34 mouse cellular contexts compared by ENCODE assay signal in the genomic region with DNA sequence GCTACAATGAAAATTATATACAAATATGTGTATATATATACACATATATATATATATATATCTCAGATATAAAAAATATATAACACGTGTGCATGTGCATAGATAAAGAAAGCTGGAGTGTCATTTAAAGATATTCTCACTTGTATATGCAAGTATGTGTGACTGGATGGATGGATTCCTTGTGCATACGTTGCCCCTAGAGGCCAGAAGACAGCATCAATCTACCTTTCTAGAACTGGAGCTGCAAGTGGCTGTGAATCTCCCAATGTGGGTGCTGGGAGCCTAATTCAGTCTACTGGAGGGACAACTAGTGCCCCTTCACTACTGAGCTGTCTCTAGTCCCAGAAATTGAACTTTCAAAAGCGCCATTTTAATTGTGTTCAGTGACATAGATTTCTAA.
DNase-seq lines count a peak whose midpoint lies in the region; ATAC-seq and TF ChIP-seq lines count a peak whose summit lies in the region.
"Had no signal": no experiment of that assay in that cellular context is flagged by ENCODE, and none has a peak within 500 bp of the region (broad histone marks: within the 10 kb centered on the region; RNA-seq: fewer than 3 reads in every experiment).

No protein-coding gene starts in this region.

- DNase-seq in embryo, embryonic 10.5 days (ENCODE audit: low spot score) = peak; percentile 15
- DNase-seq in embryo, embryonic 10 days (ENCODE audit: low spot score) = no peak
- no peak for DNase-seq in hindbrain, postnatal 0 days (ENCODE audit: low spot score)
- no peak for DNase-seq in hindbrain, embryonic 14.5 days (ENCODE audit: low spot score)
- DNase-seq in midbrain, embryonic 14.5 days = peak; percentile 32
- peak; percentile 50 for DNase-seq in brain, embryonic 14.5 days (ENCODE audit: low read depth)
- no peak for DNase-seq in adrenal gland, postnatal 36 days
- DNase-seq: adrenal gland, postnatal 25 days; cerebellum, adult 8-10 months; cerebellum, postnatal 25 days; gastrocnemius, adult 2 months; gastrocnemius, postnatal 36 days; heart, adult 18-20 months; heart, postnatal 10 days; kidney, adult 8-10 months; kidney, postnatal 14 days; left cerebral cortex, postnatal 4 days; liver, embryonic 13.5 days; lung, adult 2 months; lung, postnatal 10 days; thymus, postnatal 14 days had no signal

- 71% methylated on average over 3 of the region's 3 CpGs for WGBS in hindbrain, postnatal 0 days
- WGBS in hindbrain, embryonic 14.5 days = 72% methylated on average over 3 of the region's 3 CpGs
- 62% methylated on average over 3 of the region's 3 CpGs for WGBS in midbrain, embryonic 14.5 days
- 72% methylated on average over 3 of the region's 3 CpGs for WGBS in midbrain, embryonic 15.5 days

- no peak overlapping the region for H3K4me2 ChIP-seq in hindbrain, postnatal 0 days (ENCODE audit: low read depth, low read length)
- no peak overlapping the region for H3K4me2 ChIP-seq in hindbrain, embryonic 14.5 days (replicated peaks)
- no peak overlapping the region for H3K4me2 ChIP-seq in midbrain, embryonic 14.5 days (ENCODE audit: low read length)
- H3K4me2 ChIP-seq in midbrain, embryonic 15.5 days = no peak overlapping the region
- H3K4me2 ChIP-seq: embryonic facial prominence, embryonic 15.5 days; forebrain, embryonic 13.5 days; heart, embryonic 12.5 days; hindbrain, embryonic 15.5 days; intestine, embryonic 15.5 days; liver, embryonic 13.5 days; neural tube, embryonic 12.5 days had no signal

- no peaks in the 10 kb centered on the region for H3K36me3 ChIP-seq in hindbrain, postnatal 0 days (ENCODE audit: insufficient read depth, low read length)
- H3K36me3 ChIP-seq in hindbrain, embryonic 14.5 days (replicated peaks; ENCODE audit: control insufficient read depth, insufficient read depth) = no peaks in the 10 kb centered on the region
- no peaks in the 10 kb centered on the region for H3K36me3 ChIP-seq in midbrain, embryonic 14.5 days (ENCODE audit: control insufficient read depth, insufficient read depth, low read length)
- no peaks in the 10 kb centered on the region for H3K36me3 ChIP-seq in midbrain, embryonic 15.5 days (replicated peaks)
- H3K36me3 ChIP-seq: embryonic facial prominence, embryonic 10.5 days; embryonic facial prominence, embryonic 15.5 days; G1E; heart, embryonic 12.5 days; hindbrain, embryonic 15.5 days; intestine, embryonic 15.5 days; liver, embryonic 13.5 days; neural tube, embryonic 12.5 days had no signal

- no peak for ATAC-seq in hindbrain, postnatal 0 days
- ATAC-seq in hindbrain, embryonic 14.5 days (ENCODE audit: low FRiP score) = no peak
- ATAC-seq in midbrain, embryonic 14.5 days (ENCODE audit: low FRiP score, low TSS enrichment) = no peak
- no peak for ATAC-seq in midbrain, embryonic 15.5 days (replicated peaks)
- ATAC-seq: forebrain, embryonic 13.5 days; intestine, embryonic 15.5 days; midbrain, embryonic 16.5 days had no signal

- no peaks in the 10 kb centered on the region for H3K27me3 ChIP-seq in hindbrain, postnatal 0 days (ENCODE audit: insufficient read depth, low read length)
- H3K27me3 ChIP-seq in hindbrain, embryonic 14.5 days (ENCODE audit: control insufficient read depth, insufficient read depth, low read length) = no peaks in the 10 kb centered on the region
- H3K27me3 ChIP-seq in midbrain, embryonic 14.5 days (ENCODE audit: control insufficient read depth, insufficient read depth, low read length) = no peaks in the 10 kb centered on the region
- no peaks in the 10 kb centered on the region for H3K27me3 ChIP-seq in midbrain, embryonic 15.5 days (replicated peaks)
- H3K27me3 ChIP-seq: CH12.LX; embryonic facial prominence, embryonic 15.5 days; forebrain, embryonic 13.5 days; heart, embryonic 12.5 days; hindbrain, embryonic 15.5 days; intestine, embryonic 15.5 days; liver, embryonic 13.5 days; neural tube, embryonic 12.5 days had no signal

- TF ChIP-seq CTCF in hindbrain, postnatal 0 days (IDR thresholded peaks at IDR 0.05; ENCODE audit: low read depth) = peak; percentile 51
- TF ChIP-seq CTCF in brain, embryonic 14.5 days (IDR thresholded peaks at IDR 0.05; ENCODE audit: borderline replicate concordance, extremely low read depth, insufficient read depth, insufficient read length) = peak; percentile 45; the same call in 1 of the 2 replicates

- H3K9me3 ChIP-seq in hindbrain, postnatal 0 days (ENCODE audit: low read length) = no peaks in the 10 kb centered on the region
- no peaks in the 10 kb centered on the region for H3K9me3 ChIP-seq in hindbrain, embryonic 14.5 days (ENCODE audit: control insufficient read depth, low read length)
- H3K9me3 ChIP-seq in midbrain, embryonic 14.5 days (ENCODE audit: control insufficient read depth, low read length) = no peaks in the 10 kb centered on the region
- no peaks in the 10 kb centered on the region for H3K9me3 ChIP-seq in midbrain, embryonic 15.5 days
- H3K9me3 ChIP-seq: embryonic facial prominence, embryonic 10.5 days; embryonic facial prominence, embryonic 15.5 days; forebrain, embryonic 13.5 days; heart, embryonic 12.5 days; hindbrain, embryonic 15.5 days; intestine, embryonic 15.5 days; liver, embryonic 13.5 days; neural tube, embryonic 12.5 days had no signal

- H3K4me1 ChIP-seq in hindbrain, postnatal 0 days (ENCODE audit: insufficient read depth, low read length) = no peaks in the 10 kb centered on the region
- H3K4me1 ChIP-seq in hindbrain, embryonic 14.5 days (replicated peaks; ENCODE audit: control insufficient read depth, insufficient read depth, low read length) = 0 out of 2 replicates have a peak, but pooled peaks cover 3% of the 10 kb centered on the region
- H3K4me1 ChIP-seq in midbrain, embryonic 14.5 days (ENCODE audit: control insufficient read depth, insufficient read depth, low read length) = 0 out of 2 replicates have a peak, but pooled peaks cover 4% of the 10 kb centered on the region
- 0 out of 2 replicates have a peak, but pooled peaks cover 9% of the 10 kb centered on the region for H3K4me1 ChIP-seq in midbrain, embryonic 15.5 days
- H3K4me1 ChIP-seq: embryonic facial prominence, embryonic 10.5 days; embryonic facial prominence, embryonic 15.5 days; forebrain, embryonic 13.5 days; heart, embryonic 12.5 days; hindbrain, embryonic 15.5 days; intestine, embryonic 15.5 days; liver, embryonic 13.5 days; neural tube, embryonic 12.5 days had no signal

- no peak overlapping the region for H3K9ac ChIP-seq in hindbrain, postnatal 0 days (replicated peaks; ENCODE audit: low read length)
- no peak overlapping the region for H3K9ac ChIP-seq in hindbrain, embryonic 14.5 days
- H3K9ac ChIP-seq in midbrain, embryonic 14.5 days (replicated peaks; ENCODE audit: low read length) = no peak overlapping the region
- no peak overlapping the region for H3K9ac ChIP-seq in midbrain, embryonic 15.5 days
- H3K9ac ChIP-seq: embryonic facial prominence, embryonic 15.5 days; forebrain, embryonic 13.5 days; heart, embryonic 12.5 days; hindbrain, embryonic 15.5 days; intestine, embryonic 15.5 days; liver, embryonic 13.5 days; neural tube, embryonic 12.5 days had no signal

- H3K4me3 ChIP-seq in hindbrain, postnatal 0 days (ENCODE audit: low read length) = no peak overlapping the region
- H3K4me3 ChIP-seq in hindbrain, embryonic 14.5 days (replicated peaks; ENCODE audit: low read length) = no peak overlapping the region
- no peak overlapping the region for H3K4me3 ChIP-seq in midbrain, embryonic 14.5 days (replicated peaks; ENCODE audit: low read depth, low read length)
- no peak overlapping the region for H3K4me3 ChIP-seq in midbrain, embryonic 15.5 days
- H3K4me3 ChIP-seq: embryonic facial prominence, embryonic 10.5 days; embryonic facial prominence, embryonic 15.5 days; forebrain, embryonic 13.5 days; gastrocnemius, adult 2 months; heart, embryonic 12.5 days; hindbrain, embryonic 15.5 days; intestine, embryonic 15.5 days; liver, embryonic 13.5 days; myocyte; neural tube, embryonic 12.5 days had no signal

- no peak overlapping the region for H3K27ac ChIP-seq in hindbrain, postnatal 0 days
- no peak overlapping the region for H3K27ac ChIP-seq in hindbrain, embryonic 14.5 days
- H3K27ac ChIP-seq in midbrain, embryonic 14.5 days (replicated peaks; ENCODE audit: low read depth, low read length) = no peak overlapping the region
- no peak overlapping the region for H3K27ac ChIP-seq in midbrain, embryonic 15.5 days
- H3K27ac ChIP-seq: embryonic facial prominence, embryonic 10.5 days; embryonic facial prominence, embryonic 15.5 days; forebrain, embryonic 13.5 days; gastrocnemius, adult 2 months; hindbrain, embryonic 15.5 days; intestine, embryonic 15.5 days; liver, embryonic 13.5 days; macrophage; neural tube, embryonic 12.5 days had no signal

- TF ChIP-seq POLR2A in brain, embryonic 14.5 days (IDR thresholded peaks at IDR 0.05; ENCODE audit: borderline replicate concordance, extremely low read depth, insufficient read depth, insufficient read length, poor library complexity, severe bottlenecking) = no peak

Comparison
In these comparisons a context has a peak if more than half of its experiments do, and no peak if none do; other contexts are left out.
1. DNase-seq: peak in embryo, embryonic 10.5 days (single experiment), midbrain, embryonic 14.5 days (single experiment) and brain, embryonic 14.5 days (single experiment); none in embryo, embryonic 10 days (single experiment), hindbrain, postnatal 0 days (single experiment), hindbrain, embryonic 14.5 days (single experiment) and adrenal gland, postnatal 36 days (0 of 2).